Mouse (Mus musculus): Measurements from ENCODE around the gene Uqcc3.
A peak's percentile ranks its signal among the peaks of the same experiment; 100 is the strongest.
"Not testable (repeated sequence)": the region's sequence is repeated elsewhere in the genome, so short reads cannot be mapped to it uniquely, and the experiment has no call there.

Gene Uqcc3

DNA sequence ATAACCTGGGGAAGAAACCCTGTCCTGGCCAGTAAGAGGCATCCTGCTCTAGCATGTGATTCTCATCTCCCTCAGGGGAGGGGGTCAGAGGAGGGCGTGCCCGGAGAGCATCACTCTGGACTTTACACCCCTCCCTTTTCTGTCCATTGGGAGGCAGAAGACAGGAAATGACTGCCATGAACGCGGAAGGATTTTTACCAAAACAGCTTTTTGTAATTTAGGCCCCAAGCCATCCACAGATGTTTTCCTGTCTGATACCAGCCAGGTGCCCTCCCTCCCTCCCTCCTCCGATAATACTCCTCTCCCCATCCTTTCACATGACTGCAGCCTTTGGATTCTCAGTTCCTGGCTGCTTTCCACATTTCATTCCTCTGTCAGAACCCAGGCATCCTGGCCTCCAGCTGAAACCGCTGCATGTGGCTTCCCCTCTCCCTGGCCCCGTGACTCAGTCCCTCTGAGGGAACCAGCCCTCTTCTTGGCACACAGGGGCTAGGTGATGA, 30.3 kb downstream of the Uqcc3 start, which contains the start of gene Lrrn4cl:
Lrrn4cl (plus strand) TSS at position 367 of the 500 bp plus-strand sequence.
- DNase-seq (ENCODE audit: low read depth, low spot score): no peak

DNA sequence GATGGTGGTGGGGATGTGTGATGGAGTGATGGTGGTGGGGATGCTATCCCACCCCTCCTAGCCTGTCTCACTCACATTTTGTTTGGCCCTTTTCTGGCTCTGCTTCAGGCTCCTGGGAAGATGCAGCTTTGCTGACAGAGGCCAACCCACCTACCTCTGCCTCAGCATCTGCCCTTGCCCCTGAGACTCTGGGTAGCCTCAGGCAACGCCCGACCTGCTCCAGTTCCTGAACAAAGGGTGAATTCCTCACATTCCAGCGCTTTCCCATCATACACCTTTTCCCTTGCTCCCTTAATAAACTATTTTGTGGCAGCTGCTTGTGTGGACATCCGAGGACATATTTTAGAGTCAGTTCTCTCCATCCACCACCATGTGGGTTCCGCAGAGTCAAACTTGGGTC, 32.4 kb downstream of the Uqcc3 start:
- no peak for DNase-seq (ENCODE audit: low read depth, low spot score)

DNA sequence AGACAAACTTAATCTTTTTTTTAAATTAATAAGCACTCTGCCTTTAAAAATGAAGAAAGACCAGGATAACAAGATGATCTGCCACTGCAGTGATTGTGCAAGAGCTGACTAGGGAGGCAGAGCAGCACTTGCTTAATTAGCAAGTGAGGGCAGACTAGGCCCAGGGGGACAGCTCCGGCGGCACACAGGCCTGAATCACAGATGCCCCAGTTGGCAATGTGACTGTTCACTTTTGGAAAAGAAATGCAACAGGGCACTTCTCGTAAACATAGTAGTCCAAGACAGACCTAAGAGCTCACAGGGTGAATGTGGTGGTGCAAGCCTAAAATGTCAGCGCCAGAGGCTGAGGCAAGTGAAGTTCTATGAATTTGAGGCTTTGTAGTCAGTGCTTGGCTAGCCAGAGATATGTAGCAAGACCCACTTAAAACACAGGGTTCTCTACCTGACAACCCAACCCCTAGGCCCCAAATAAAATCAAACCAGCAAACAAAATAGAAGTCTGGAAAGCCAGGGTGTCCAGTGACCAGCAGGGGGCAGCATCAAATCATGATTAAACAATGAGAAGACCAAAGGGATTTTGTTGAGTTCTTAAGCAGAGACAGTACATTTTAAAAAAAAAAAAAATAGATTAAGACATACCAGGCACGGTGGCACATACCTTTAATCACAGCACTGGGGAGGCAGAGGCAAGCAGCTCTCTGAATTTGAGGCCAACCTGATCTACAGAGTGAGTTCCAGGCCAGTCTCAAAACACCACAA, 36.2 kb downstream of the Uqcc3 start:
- DNase-seq (ENCODE audit: low read depth, low spot score): peak; percentile 88

GRCm38 (mm10) chr19:8842961-8843360, 37.8 kb downstream of the Uqcc3 start:
- DNase-seq (ENCODE audit: low read depth, low spot score): no peak

DNA sequence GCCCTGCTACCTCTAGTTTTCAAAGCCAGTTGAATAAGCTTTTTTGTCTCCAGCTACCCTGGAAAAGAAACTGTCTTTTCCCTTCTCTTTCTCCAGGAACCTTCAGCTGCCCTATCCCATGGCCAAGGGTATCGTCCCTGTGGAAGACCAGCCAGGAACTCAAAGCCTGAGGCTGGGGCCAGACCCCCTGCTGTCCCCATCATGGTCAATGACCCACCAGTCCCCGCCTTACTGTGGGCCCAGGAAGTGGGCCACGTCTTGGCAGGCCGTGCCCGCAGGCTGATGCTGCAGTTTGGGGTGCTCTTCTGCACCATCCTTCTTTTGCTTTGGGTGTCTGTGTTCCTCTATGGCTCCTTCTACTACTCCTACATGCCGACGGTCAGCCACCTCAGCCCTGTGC, 39.7 kb downstream of the Uqcc3 start:
- DNase-seq (ENCODE audit: low read depth, low spot score): no peak

GRCm38 (mm10) chr19:8839908-8840791, 40.6 kb downstream of the Uqcc3 start:
- DNase-seq (ENCODE audit: low read depth, low spot score): peak; percentile 67

DNA sequence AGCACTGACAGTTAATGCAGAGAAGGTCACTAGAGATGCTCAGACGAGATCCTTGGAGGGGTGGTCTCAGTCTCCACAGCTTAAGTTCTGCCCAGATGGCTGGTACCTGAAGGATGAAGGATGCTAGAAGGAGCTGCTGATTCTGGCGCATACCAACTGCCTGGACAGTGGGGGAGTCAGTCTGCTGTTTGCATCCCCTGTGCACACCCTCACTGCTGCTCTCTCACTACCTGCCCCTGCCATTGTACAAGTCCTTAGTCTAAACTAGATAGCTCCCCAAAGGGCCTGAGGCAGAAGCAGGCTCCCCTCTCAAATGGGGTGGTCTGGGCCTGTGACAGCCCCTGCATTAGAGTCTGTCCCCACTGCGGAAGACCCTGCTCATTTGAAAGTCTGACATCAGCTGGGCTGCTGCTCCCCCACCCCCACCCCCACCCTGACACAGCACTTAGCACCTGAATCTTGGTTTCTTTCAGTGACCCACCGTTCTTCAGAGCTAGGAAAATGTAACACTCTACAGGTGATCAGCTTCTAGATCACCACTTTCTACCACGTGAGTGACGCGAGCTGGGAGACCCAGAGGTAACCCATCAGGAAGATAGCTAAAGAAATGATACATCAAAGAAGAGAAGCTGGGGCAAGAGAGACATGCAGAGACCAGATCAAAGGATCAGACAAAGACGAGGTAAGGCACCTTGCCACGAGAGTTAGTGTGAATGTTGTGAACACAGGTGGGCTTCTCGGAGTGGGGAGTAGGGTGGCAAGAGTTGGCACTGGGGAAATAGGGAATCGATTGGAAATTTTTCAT, 41.4 kb downstream of the Uqcc3 start, which contains the start of gene Gng3:
Gng3 (minus strand) TSS at position 92 of the 805 bp plus-strand sequence.
- no peak for DNase-seq (ENCODE audit: low read depth, low spot score)

DNA sequence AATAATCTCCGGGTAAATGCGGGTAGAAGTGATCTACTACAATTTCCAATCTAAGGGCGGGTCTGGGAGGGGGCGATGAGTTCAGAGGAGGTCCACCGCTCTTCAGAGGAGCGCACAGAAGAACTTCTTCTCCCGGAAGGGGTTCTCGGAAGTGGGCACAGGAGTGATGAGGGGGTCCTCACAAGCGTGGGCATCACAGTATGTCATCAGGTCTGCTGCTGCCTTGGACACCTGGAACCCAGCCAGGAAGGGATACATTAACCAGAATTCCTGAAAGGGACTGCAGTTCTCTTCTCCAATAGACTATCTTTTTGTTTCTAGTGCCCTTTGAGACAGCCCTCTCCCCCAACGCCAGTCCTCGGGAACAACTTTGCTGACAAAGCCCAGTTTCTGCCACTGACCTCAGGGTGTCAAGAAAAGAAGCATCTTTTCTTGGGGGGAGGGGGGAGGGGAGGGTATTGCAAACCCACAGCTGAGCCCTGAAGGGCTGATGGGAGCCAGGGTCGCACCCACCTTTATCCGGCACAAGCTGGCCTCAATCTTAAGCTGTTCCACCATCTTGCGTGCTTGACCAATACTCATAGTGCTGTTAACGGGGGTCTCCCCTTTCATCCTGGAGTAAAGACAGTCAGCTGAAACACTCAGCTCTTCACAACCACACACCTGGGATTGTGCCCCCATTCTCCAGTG, 42.5 kb downstream of the Uqcc3 start:
- peak; percentile 34 for DNase-seq (ENCODE audit: low read depth, low spot score)

DNA sequence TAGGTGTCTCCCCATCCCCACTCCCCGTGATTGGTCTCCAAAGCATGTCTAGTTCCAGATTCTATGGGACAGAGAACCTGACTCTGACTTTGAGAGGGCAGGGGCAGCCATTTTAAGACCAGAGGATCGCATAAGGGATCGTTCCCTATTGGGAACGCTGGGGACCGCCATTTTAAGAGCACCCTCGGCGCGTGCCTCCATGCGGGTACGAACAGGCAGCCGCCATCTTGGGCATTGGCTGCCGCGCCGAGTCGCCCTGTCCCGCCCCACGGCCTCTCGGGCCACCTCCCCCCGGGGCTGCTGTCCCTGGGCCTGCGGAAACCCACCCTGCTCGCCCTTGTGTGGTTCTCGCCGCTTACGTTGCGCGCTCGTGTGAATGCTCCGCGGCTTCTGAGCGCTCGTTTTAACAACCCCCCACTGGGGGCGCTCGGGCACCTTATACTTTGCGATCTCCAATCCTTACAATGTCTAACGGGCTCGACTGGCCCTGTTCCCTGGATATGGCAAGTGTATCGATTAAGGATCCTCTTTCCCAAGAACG, 43.4 kb downstream of the Uqcc3 start, which contains the start of gene Bscl2:
Bscl2 (plus strand) TSS at position 217 of the 541 bp plus-strand sequence.
- peak; percentile 89 for DNase-seq (ENCODE audit: low read depth, low spot score)

- not testable (repeated sequence) for DNase-seq (ENCODE audit: low read depth, low spot score)
Observed at GRCm38 (mm10) chr19:8836327-8836726, 44.4 kb downstream of the Uqcc3 start.

GRCm38 (mm10) chr19:8832971-8833370, 47.8 kb downstream of the Uqcc3 start:
- no peak for DNase-seq (ENCODE audit: low read depth, low spot score)

DNA sequence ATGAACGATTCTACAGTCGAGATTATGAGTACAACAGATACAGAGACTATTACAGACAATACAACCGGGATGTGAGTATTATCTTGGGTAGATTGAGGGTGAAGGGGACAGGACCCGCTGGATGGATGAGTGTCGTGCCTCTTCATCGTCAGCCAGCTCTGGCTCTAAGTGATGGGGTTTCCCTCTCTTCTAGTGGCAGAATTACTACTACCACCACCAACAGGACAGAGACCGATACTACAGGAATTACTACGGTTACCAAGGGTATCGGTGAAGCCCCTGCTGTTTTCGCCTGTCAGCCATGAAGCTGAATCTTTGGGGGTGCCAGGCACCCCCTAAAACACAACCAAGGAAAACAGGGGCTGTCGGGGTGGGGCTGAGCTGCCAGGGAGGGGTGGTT, 49.5 kb downstream of the Uqcc3 start:
- DNase-seq (ENCODE audit: low read depth, low spot score): no peak

DNA sequence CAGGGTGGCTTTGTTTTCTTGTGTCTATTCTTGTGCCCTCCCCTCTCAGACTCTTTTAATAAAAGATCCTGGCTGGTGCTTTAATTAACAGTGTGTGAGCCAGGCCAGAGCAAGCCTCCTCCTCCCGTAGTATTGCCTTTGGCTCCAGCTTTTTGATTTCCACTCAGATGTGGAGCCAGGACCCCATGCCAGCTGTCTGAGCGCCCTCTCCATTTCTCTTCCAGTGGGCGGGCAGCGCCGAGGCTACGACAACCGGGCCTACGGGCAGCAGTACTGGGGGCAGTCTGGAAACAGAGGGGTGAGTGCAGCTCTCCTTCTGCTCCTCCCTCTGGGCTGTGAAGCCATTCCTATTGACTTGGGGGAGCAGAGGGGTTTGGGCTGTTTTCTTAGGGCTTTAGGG, 50.1 kb downstream of the Uqcc3 start:
- no peak for DNase-seq (ENCODE audit: low read depth, low spot score)
